Mouse (Mus musculus) T-helper 1 cell (primary cell): ENCODE data around the gene Clybl.

Experiments used
- in situ Hi-C: fragments of 300-600 bp; cut with MboI, MseI; formaldehyde crosslinking; loops from one replicate; pipeline ENCODE4 v1.15.1; 2025; ENCODE audit warnings: high pct_unique_total_duplicates

The Clybl gene

DNA sequence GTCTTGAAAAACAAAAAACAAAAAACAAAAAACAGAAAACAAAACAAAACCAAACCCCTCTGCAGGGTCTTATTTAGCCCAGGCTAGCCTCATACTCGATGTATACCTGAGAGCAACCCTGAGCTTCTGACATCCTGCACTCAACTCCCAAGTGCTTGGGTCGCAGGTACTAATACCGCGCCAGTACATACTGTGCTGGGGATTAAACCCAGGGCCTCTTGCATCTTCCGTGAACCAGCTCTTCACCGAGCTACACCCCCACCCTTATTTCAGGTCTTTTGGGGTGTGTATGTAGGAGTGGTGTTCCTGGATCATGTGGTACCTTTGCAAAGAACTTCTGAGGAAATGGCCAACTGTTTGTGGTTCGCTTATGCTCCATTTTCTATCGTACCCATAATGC lies 13.1 kb downstream of the Clybl start:
- in situ Hi-C loops: no loop called here

DNA sequence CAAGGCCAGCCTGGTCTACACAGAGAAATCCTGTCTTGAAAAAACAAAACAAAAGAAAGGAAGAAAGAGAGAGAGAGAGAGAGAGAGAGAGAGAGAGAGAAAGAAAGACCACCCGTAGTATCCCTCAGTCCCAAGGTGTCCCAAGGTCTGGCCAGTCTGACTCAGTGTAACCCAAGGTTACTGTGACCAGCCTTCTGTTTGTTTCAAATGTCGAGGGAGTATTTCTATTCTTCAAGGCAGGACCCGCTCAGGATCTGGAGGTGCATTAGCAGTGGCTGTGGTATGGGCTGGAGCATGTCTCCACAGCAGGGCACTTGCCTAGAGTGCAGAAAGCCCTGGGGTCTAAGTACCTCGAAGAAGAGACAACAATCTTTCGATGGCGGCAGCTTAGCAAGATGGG lies 15.3 kb downstream of the Clybl start:
- in situ Hi-C loops: no loop called here

DNA sequence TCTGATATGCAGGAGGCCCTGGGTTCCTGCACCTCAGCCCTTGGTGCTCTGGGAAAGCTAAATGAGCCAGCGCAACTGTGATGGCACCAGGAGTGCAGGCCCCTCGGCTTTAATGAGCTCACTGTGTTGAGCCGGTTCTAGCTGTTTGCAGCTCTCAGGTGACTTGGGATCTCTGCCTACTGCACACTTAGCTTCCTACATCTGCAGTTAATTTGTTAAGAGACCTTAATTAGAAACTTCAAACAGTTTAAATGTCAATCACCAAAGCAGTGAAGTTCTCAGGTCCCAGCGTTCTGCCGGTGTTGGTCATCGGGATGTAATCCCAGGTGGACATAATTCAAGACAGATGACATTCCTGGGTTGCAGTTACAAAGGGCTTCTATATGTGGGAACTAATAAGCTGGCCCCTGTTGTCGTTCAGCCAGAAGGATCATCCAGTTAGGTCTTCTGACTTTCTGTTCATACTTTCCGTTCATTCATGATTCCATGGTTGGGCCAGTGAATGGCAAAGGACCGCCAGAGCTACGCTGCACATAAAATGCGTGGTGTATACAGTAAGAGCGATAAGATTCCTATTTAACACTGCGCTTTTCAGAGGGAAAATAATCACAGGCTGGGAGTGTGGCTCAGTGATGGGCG lies 18.9 kb downstream of the Clybl start:
- in situ Hi-C loops: no loop called here

DNA sequence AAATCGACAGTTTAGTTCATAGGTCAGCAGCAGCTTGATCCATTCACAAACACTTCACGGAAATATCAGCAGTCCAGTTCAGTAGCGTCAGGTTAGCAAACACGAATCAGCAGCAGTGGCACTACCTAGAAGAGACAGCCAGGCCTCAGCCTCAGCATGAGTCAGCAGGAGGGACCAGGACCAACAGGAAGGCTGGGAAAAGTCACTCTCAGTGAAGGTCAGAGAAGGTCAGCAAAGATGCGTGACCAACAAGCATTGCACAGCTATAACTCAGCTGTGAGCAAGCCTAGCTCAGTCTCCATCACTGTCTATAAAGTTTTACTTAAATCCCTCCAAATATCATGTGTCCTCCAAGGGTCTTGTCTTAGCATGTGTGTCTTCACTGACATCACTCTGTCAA lies 27.7 kb downstream of the Clybl start:
- in situ Hi-C loops: no loop called here

DNA sequence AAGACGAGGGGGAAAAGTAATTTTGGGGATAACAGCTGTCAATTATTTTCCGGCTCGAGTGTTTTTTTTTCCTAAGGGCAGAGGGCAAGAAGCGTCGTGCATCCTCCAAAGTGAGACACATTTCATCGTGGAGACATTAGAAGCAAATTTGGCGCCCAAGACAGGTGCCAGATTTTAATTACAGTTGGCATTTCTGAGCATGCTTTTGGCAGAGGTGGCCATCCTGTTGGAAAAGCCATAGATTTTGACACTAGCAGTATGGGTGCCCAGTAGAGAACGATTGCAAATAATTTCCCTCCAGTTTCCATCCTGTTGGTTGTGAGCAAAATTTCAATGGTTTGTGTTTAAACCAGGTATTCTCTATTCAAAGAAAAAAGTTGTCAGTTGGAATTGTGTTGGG lies 32.1 kb downstream of the Clybl start:
- in situ Hi-C loops: loop anchor here (10.0 kb wide), 1 partner anchor 681 kb away; no protein-coding TSS in a partner anchor

DNA sequence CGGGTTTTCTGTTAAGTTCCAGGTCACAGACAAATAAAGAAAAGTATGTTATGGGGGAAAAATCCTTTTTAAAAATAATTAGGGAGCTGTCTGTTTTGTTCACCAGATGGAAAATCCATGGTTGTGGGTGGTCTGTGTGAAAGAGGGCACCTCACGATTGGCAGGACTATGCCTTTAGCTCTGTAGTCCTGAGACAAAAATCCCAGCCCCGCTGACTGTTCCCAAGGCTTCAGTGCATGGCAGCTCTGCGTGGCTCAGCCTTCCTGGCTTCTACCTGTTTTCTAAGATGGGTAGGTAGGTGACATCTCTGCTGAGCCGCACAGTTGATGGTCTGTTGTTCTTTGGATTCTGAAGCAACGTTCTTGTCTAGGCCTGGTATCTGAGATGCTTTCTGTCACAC lies 32.6 kb downstream of the Clybl start:
- in situ Hi-C loops: loop anchor here (10.0 kb wide), 1 partner anchor 681 kb away; no protein-coding TSS in a partner anchor

DNA sequence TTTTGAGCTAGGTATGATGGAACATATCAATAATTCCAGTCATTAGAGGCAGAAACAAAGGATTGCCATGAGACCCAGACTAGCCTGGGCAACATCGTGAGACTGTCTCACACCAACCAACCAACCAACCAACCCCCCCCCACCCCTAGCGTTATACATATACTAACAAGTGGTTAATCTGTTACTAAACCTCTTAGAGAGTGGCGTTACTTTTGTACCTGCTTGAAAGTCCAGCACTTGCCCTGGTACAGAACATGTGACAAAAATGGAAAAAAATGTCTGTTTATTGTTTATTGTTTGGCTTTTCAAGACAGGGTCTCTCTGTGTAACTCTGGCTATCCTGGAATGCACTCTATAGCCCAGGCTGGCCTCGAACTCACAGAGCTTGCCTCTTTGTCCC lies 35.7 kb downstream of the Clybl start:
- in situ Hi-C loops: loop anchor here (10.0 kb wide), 1 partner anchor 678 kb away; no protein-coding TSS in a partner anchor

DNA sequence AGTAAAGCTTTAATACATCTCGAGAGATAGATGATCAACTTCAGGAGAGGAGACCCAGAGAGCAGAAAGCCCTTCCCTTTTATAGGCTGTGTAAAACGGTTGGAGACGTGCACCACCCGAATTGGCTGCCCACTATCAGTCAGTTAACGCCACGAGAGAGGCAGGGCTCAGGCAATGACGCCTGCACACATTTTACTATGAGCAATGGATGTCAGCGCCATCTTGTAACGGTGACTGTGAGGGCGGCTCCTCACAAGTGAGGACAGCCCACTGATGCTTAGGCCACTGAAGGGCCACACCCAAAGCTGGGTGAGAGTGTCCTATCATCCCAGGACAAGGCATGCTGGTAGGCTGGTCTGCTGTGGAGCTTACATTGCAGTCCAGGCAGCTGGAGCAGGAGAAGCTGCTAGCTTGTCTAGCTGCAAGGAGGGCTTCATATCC lies 41.5 kb downstream of the Clybl start:
- in situ Hi-C loops: no loop called here

DNA sequence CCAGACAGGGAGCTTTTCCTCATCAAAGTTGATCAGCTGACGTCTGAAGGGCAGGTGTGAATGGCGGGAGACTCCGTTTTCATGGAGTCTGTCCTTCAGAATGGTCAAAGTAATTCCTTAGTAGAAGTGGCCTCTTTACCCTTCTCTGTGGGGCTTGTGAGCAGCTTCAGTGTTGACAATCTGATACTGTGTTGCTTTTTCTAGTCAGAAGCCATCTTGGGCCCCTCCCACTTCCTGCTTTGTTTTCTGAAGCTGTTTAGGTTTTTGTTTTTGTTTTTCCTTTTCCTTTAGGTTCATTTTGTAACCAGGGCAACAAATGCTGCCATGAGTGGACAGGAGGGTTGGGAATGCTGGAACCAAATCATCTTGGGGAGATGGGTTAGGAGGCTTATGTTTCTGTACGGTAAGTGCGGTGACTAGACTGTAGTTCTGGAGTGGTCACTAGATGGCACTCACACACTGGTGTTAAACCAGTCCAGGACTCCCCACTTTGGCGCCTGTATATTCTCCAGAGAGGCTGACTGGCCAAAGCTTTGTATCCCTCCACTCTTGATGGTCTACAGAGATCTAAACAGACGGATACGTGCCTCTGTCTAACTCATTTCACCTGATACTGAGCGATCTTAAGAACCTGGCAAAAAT lies 42.1 kb downstream of the Clybl start:
- in situ Hi-C loops: no loop called here

DNA sequence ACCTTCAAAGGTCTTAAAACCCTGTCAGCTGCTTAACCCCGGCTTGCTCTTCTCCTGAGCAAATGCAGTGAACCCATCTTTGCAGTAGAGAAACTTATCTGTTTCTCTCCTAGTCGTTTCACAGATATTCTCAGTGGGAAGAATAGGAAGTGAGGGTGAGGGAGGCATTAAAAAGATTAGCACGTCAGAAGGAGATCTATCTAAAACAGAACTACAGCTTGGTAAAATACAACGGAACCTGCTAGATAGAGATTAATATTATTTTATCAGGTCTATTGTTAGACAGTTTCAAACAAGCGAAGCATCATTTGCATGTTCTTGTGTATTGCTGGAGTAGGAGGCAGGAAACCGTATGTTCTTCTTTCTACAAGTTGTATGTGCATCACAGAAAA lies 42.6 kb downstream of the Clybl start:
- in situ Hi-C loops: no loop called here

DNA sequence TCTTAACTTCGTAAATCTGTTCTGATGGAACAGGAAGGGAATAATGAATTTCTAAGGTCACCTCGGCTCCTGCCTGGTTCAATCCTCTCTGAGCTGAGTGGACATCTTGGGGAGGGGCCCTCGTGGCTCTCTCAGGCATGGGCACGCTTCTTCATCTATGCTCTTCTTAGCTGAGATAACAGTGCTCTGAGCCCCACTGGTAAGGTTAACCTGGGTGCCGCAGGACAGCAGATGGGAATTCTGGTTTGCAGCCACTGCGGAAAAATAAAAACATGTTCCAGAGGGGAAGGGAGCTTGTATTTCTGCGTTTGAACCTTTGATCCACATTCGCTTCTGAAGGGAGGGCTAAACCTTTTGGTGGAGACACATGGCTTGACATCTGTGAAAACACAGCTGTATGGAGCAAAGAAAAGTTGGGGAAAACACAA lies 43.0 kb downstream of the Clybl start:
- in situ Hi-C loops: no loop called here

DNA sequence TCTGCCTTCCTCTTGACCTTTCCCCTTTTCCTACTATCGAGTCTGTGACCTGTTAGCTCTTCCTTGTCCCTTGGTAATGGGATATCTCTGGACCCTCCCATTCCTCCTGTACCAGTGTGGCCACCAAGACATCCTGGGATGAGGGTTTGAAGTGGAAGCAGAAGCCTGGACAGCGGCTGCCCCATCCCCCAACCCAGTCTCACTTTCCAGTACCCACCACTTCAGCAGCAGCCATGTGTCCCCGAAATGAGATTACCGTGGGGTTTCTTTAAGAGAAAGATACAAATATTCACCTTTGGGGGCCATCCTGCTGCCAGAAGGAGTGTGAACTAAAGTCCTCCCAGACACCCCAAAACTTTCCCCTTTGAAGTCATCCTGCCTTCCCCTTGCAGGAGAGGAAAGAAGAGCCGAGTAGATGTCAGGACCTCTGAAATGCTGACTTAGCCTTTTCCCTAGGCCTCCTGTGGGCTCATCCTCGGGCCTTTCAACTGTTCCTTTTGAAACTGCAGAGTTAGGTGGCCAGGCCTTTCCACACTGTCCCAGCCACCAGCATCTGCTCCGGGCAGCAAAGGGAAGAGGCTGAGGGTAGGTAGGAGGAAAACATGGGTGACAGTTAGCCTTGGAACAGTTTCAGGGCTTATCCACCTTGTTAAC lies 44.1 kb downstream of the Clybl start:
- in situ Hi-C loops: no loop called here

DNA sequence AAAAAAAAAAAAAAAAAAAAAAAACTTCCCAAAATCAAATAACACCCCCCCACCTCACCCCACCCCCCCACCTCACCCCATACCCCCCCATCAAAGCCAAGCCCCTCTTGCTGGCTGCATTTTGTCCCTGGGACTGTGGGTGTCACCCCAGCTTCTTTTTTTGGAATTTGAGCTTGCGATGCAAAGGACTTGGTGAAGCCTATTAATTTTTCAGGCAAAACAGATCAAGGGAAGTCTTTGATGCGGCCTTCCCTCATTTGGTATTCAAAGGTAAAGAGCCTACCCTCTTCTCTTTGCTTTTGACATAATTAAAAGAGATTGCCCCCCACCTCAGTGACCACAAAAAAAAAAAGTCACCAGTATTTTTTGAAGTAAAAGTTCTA lies 44.6 kb downstream of the Clybl start:
- in situ Hi-C loops: no loop called here

DNA sequence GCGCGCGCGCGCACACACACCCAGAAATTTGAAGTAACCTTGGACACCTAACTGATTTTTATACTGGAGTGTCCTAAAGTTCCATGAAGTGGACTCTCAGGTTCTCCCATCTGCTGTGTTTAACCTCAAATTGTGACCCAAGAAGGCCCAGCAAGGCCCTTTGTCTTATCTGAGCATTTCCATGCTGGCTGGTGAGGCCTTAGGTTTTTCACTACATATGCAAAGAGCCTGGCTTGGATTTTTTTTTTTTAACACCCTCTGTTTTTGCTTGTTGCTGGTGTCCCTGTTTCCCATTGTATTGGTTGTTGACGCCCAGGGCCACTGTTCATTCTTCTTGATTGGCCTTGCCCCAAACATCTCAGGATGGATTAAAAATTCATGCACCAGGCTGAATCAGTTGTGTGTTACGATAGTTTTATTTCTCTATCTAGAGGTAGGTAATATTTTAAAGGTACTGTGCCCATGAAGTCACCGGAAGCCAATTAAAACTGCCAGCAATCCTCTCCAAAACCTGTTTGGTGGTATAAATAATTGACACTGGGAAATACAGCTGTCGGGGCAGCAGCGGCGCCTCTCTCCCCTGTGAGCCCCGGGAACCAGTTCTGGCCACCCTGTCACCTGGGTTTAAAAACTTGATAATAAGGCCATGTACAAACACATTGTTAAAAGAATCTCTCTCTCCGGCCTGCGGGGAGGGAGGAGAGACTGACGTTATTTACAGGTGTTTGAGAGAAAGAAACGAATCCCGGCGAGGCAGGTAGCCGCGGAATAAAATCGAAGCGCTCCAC lies 45.4 kb downstream of the Clybl start:
- in situ Hi-C loops: no loop called here

DNA sequence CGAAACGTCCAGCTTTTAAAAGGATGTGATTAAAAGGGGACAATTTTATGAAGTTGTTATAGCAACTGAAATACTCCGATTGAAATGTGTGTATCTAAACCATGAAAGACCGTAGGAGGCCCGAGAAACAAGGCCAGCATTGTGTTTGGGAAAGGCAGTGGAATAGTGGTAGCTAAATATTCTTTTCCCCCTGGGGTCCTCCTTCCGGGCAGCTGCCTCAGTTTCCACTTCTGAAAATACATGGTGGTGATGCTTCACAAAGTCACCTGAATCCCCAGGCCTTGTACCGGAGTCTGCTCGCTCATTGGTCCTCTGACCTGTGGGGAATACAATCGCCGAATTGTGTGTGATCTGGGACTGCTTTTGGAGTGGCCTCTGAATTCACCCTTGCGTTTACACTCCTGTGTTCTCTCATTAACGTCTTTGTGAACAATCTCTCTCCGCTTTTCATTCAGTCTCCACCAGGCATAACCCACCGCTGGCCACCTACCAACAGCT lies 46.0 kb downstream of the Clybl start:
- in situ Hi-C loops: no loop called here

DNA sequence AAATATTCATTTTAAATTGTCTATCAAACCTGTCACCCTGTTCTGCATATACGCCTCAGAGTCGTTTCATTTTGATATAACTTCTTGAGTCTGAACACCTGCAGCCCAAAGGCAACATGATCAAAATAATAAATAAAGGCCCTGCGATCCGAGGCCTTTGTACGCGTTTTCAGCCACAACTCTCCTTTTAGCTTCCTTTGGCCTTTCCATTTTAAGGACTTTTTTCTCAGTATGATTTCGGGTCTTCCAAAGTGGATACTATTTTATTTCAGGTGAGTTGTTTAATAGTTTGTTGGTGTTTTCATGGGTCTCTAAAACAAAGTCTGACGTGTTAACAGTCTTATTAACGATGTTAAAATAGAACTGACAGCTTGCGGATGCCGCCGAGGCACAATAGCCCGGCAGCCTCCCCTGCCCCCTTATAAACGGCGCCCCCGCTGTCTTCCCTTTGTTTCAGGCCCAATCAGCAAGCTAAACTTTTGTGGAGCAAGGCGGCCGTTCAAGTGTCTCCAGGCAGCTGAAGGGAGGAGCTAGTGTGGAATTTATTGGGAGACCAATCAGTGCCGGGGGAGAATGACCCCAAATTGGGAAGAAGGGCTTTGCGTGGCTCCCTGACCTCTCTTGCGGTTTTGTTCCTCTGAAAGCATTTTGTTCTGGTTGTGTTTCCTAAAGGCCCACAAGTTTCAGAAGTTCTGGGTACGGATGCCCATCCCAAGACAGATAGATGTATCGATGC lies 47.5 kb downstream of the Clybl start:
- in situ Hi-C loops: no loop called here

DNA sequence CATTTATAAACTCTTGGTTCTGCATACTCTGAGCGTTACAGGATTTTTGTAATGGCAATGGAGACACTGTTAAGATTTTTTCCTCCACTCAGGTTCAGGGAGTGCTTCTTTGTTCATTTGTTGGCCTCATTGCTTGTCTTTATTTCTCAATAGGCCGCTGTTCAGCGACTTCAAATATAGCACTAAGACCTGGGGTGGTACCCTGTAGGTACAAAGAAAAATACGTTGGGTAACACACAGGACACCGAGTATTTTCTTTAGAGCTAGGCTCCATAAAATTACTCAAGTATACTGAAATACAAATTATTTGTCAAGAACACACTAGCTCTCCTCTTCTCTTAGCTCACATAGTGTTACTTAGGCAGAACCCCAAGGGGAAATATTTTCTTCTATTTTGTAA lies 48.5 kb downstream of the Clybl start:
- in situ Hi-C loops: no loop called here

DNA sequence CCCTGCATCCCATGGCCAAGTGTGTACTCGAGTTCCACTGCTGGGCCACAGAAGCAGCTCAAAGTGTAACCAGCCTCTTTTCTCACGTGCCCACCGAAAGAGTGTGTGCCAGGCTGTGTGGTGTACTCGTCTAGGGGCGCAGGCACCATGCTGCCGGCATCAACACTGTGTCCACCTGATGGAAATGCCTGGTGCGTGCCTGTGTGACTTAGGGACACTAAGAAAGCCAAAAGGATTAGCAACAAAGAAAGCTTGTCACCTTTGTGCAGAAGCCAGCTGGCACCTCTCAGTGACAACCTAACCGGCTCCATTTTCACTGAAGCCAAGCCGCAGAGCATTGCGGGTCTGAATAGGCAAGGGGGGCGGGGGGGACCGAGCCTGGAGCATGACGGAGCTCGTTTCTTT lies 49.1 kb downstream of the Clybl start:
- in situ Hi-C loops: no loop called here

DNA sequence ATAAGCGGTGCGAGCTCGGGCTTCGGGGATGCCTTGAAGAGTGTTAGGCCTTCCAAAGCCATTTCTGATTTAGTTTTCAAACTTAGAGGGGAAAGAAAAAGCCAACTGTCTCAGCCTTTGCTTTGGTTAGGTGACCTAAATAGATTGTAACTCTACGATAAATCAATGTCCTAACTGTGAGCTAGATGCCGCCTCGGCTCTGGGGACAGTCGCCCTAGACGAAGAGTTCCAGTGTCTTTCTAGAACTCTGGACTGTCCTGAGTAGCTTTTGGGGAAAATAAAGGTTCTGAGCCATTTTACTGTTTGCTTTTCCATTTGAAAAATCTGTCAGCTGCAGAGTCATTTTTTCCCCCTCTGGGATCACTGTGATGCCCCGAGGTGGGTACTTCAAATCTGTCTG lies 49.6 kb downstream of the Clybl start:
- in situ Hi-C loops: no loop called here

DNA sequence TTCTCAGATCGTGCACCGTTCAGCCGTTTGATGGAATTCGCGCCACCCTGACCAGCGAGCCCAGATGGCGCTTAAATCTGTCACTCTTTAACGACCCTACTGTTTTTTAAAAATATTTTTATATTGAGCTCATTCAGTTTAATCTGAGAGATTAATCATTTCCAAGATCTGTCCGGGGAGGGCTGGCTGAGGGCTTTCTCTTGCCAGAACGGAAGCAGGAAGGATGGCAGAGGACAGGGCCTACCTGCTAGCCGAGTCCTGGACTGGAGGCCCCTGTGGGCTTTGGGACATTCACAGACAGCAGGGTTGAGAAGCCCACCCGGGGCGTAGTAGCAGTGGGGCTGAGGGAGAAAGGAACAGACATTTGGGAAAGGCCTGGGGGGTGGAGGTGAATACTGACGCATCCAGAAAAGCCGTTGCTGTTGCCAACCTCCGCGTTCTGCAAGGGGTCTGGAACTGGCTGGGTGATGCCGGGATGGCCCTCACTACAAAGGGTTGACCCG lies 51.8 kb downstream of the Clybl start:
- in situ Hi-C loops: no loop called here

DNA sequence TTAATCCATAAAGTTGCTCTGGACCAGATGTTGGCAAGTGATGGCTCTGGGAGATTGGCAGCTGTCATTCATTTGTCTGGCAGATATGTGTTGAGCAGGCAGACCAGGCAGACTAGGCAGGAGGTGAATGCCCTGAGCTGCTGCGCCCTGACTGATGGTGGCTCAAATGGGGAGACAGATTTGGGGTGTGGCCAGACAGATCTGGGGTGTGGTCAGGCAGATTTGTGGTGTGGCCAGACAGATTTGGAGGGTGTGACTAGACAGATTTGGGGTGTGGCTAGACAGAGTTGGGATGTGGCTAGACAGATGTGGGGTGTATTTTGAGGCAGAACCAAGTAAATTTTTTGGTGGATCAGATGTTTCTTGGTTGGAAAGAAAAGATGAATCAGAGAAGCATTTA lies 62.4 kb downstream of the Clybl start:
- in situ Hi-C loops: no loop called here
